Mouse (Mus musculus) liver, adult 2 months (tissue): ENCODE results near the gene Pkn3.

ENCODE experiments used
- CTCF ChIP-seq: fragments of 200-500 bp; IDR thresholded peaks from 2 replicates; pipeline ENCODE4 v1.5.1; 2011; ENCODE audit warnings: low read depth, low read length, control low read depth
- POLR2A ChIP-seq: fragments of 200-500 bp; IDR thresholded peaks from 2 replicates; pipeline ENCODE4 v1.6.1; 2011; ENCODE audit warnings: low read length, control low read depth; ENCODE audit not compliant: insufficient read depth; ENCODE audit errors: extremely low read depth

- TF ChIP-seq CTCF (no peak), POLR2A (no peak)
Observed at GRCm38 (mm10) chr2:30044550-30044949, 32.9 kb upstream of the Pkn3 start.
